Mouse (Mus musculus) kidney, postnatal 0 days (tissue): ENCODE data around the gene Fshb. TPM values are rescaled to one million over a fixed set of nuclear protein-coding genes. Genes with fewer than 3 reads are reported as not detected.

Experiments used
- ATAC-seq: fragments of 200-750 bp; cut with Nextera tagmentation; replicated peaks from 2 replicates; pipeline ENCODE4 v1.8.0; 2017; ENCODE audit warnings: low read depth, moderate number of reproducible peaks, moderate TSS enrichment, moderate library complexity; ENCODE audit not compliant: low FRiP score
- DNase-seq: peaks from one replicate; pipeline ENCODE4 v3.0.0-alpha.2; 2016; ENCODE audit warnings: low spot score
- H3K27ac ChIP-seq: fragments of 300-500 bp; sonication (generic); 2 replicates; pipeline ENCODE4 v1.5.1; 2014; ENCODE audit warnings: mild to moderate bottlenecking
- H3K27me3 ChIP-seq: fragments of 300-500 bp; sonication (generic); 2 replicates; pipeline ENCODE4 v1.6.1; 2014; ENCODE audit warnings: low read length, mixed read lengths; ENCODE audit not compliant: insufficient read depth
- H3K36me3 ChIP-seq: fragments of 300-500 bp; sonication (generic); 2 replicates; pipeline ENCODE4 v1.6.1; 2014; ENCODE audit warnings: low read length, mixed read lengths; ENCODE audit not compliant: insufficient read depth
- H3K4me1 ChIP-seq: fragments of 300-500 bp; sonication (generic); replicated peaks from 2 replicates; pipeline ENCODE4 v1.6.1; 2014; ENCODE audit warnings: antibody characterized with exemption, low read length, mixed read lengths; ENCODE audit not compliant: insufficient read depth
- H3K4me2 ChIP-seq: fragments of 300-500 bp; sonication (generic); 2 replicates; pipeline ENCODE4 v1.6.1; 2014; ENCODE audit warnings: mild to moderate bottlenecking, low read length, moderate library complexity, mixed read lengths
- H3K4me3 ChIP-seq: fragments of 300-500 bp; sonication (generic); replicated peaks from 2 replicates; pipeline ENCODE4 v1.5.1; 2014; ENCODE audit warnings: low read depth, low read length
- H3K9ac ChIP-seq: fragments of 300-500 bp; sonication (generic); 2 replicates; pipeline ENCODE4 v1.6.1; 2014; ENCODE audit warnings: low read depth, low read length
- H3K9me3 ChIP-seq: fragments of 300-500 bp; sonication (generic); replicated peaks from 2 replicates; pipeline ENCODE4 v1.6.1; 2016; ENCODE audit warnings: low read length, inconsistent platforms, mixed read lengths
- CTCF ChIP-seq: IDR thresholded peaks from 2 replicates; pipeline ENCODE4 v1.5.1; 2016; ENCODE audit warnings: antibody characterized with exemption, low read depth, mild to moderate bottlenecking, moderate library complexity
- WGBS: fragments of 180-500 bp; shearing (Covaris S2); extraction: QIAGEN DNeasy Blood & Tissue Kit; methylation state at CpG from one replicate; pipeline ENCODE4 v1.1.7; 2014; 5-methylcytosine and 5-hydroxymethylcytosine counted together
- polyA plus RNA-seq: library from polyadenylated mRNA; unstranded; fragments of >200 nt; fragmentation: Nextera tagmentation; extraction: Ambion mirVana; gene quantifications from 2 replicates; pipeline ENCODE4 v1.2.1, GENCODE M21; 2015

The Fshb gene
- polyA plus RNA-seq, 1 experiment from 2014 or later, result not detected

DNA sequence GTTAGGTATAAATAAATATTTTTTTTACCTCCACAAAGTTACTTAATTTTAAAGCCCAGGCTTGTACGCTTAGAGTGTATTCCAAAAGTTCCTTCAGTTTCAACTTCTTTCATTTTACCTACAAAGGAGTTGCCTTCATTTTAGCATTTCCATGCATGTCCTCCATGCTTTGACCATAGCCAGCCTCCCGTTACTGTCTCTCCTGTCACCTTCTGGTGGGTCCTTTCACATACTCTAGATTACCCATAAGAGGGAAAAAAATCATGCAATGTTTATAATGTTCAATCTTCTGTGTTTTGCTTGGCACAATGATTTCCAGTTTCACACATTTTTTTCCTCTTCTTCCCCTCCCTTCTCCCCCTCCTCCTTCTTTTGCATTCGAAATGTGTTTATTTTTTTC is 53.1 kb downstream of the Fshb start:
- 75% methylated on average over 3 of the region's 3 CpGs for WGBS

More for the DNA sequence above, 53.1 kb downstream of the Fshb start:
- no peak for TF ChIP-seq CTCF
- no peak overlapping the region for H3K27ac ChIP-seq
- no peak overlapping the region for H3K9ac ChIP-seq
- no peaks in the 10 kb centered on the region for H3K27me3 ChIP-seq
- no peaks in the 10 kb centered on the region for H3K9me3 ChIP-seq
- no peaks in the 10 kb centered on the region for H3K4me1 ChIP-seq
- H3K4me3 ChIP-seq, result no peak overlapping the region
- H3K4me2 ChIP-seq, result no peak overlapping the region
- ATAC-seq (no peak), DNase-seq (no peak)
- H3K36me3 ChIP-seq, result no peaks in the 10 kb centered on the region

Other genes with a start within 250 kb of the Fshb start
- gene Arl14ep, start 85.2 kb downstream of the Fshb start, polyA plus RNA-seq, result 35.2 and 38.5 TPM in 2 replicates
- gene Kcna4, start 231.0 kb upstream of the Fshb start, polyA plus RNA-seq, result 0.04 TPM in 1 of 2 replicates, not detected in the other